Mouse (Mus musculus) CH12.LX (cell line): ENCODE data around the gene Ncbp1. TPM values are rescaled to one million over a fixed set of nuclear protein-coding genes. Genes with fewer than 3 reads are reported as not detected.
"Not testable (repeated sequence)": the region's sequence is repeated elsewhere in the genome, so short reads cannot be mapped to it uniquely, and the experiment has no call there.

Source experiments
- DNase-seq: peaks from one replicate; pipeline ENCODE4 v3.0.0-alpha.2; 2013; ENCODE audit errors: extremely low read depth
- H3K27ac ChIP-seq: 2 replicates; pipeline ENCODE4 v1.5.1; 2012; ENCODE audit warnings: low read depth, mild to moderate bottlenecking, control low read depth, moderate library complexity; ENCODE audit not compliant: insufficient read depth
- H3K27me3 ChIP-seq: replicated peaks from 2 replicates; pipeline ENCODE3; 2012; ENCODE audit warnings: inconsistent platforms
- H3K36me3 ChIP-seq, 2 experiments: replicated peaks in 1 of 2; 2 replicates each; pipeline versions ENCODE3 to v1.6.1; 2012; ENCODE audit warnings: inconsistent platforms in 1 of 2, low read length in 1 of 2, mild to moderate bottlenecking in 1 of 2, mixed read lengths in 1 of 2, moderate library complexity in 1 of 2; ENCODE audit not compliant: control insufficient read depth in 1 of 2, insufficient read depth in 1 of 2
- H3K4me1 ChIP-seq, 2 experiments: 2 replicates each; pipeline ENCODE4 v1.6.1; 2012; ENCODE audit warnings: inconsistent platforms in 1 of 2, moderate library complexity in 1 of 2; ENCODE audit not compliant: insufficient read depth in 2 of 2, control insufficient read depth in 1 of 2
- H3K4me2 ChIP-seq: 2 replicates; pipeline ENCODE4 v1.6.1; 2012; ENCODE audit warnings: low read depth, mild to moderate bottlenecking, control low read depth; ENCODE audit not compliant: poor library complexity, insufficient read depth, severe bottlenecking
- H3K4me3 ChIP-seq, 3 experiments: fragments of 150-350 bp in 1 of 3; sonication (generic) in 1 of 3; replicated peaks in 1 of 3; 2 replicates each; pipeline versions ENCODE3 to v1.5.1; 2011 to 2012; ENCODE audit warnings: low read depth in 2 of 3, low read length in 2 of 3, mild to moderate bottlenecking in 2 of 3, moderate library complexity in 2 of 3, control low read depth in 1 of 3, improper control_type of control experiment in 1 of 3, inconsistent platforms in 1 of 3, mixed read lengths in 1 of 3; ENCODE audit not compliant: poor library complexity in 1 of 3
- H3K79me2 ChIP-seq: replicated peaks from 2 replicates; pipeline ENCODE4 v1.6.1; 2012; ENCODE audit warnings: mild to moderate bottlenecking, moderate library complexity; ENCODE audit not compliant: control insufficient read depth, poor library complexity, insufficient read depth, severe bottlenecking; ENCODE audit errors: extremely low read depth
- H3K9ac ChIP-seq: 2 replicates; pipeline ENCODE4 v1.6.1; 2012; ENCODE audit warnings: low read depth, mild to moderate bottlenecking, control low read depth, moderate library complexity; ENCODE audit not compliant: insufficient read depth
- H3K9me3 ChIP-seq: replicated peaks from 2 replicates; pipeline ENCODE3; 2012; ENCODE audit warnings: low read length, inconsistent platforms, mixed read lengths
- BHLHE40 ChIP-seq: IDR thresholded peaks from 2 replicates; pipeline ENCODE4 v1.6.1; 2011; ENCODE audit warnings: mild to moderate bottlenecking, low read depth, low read length, improper control_type of control experiment
- CHD1 ChIP-seq: IDR thresholded peaks from 2 replicates; pipeline ENCODE4 v1.6.1; 2012; ENCODE audit warnings: low read depth, low read length, improper control_type of control experiment, inconsistent platforms
- CHD2 ChIP-seq: IDR thresholded peaks from 2 replicates; pipeline ENCODE4 v1.6.1; 2011; ENCODE audit warnings: low read length, improper control_type of control experiment
- CTCF ChIP-seq, 2 experiments: IDR thresholded peaks in 1 of 2; conservative IDR thresholded peaks in 1 of 2; 2 replicates each; pipeline ENCODE4 v1.5.1; 2011 to 2012; ENCODE audit warnings: low read depth in 2 of 2, low read length in 2 of 2, improper control_type of control experiment in 1 of 2, inconsistent platforms in 1 of 2, mild to moderate bottlenecking in 1 of 2, moderate library complexity in 1 of 2
- EP300 ChIP-seq: IDR thresholded peaks from 2 replicates; pipeline ENCODE4 v1.6.1; 2011; ENCODE audit warnings: low read length, improper control_type of control experiment
- GABPA ChIP-seq: IDR thresholded peaks from 2 replicates; pipeline ENCODE4 v1.6.1; 2012; ENCODE audit warnings: low read depth, low read length, improper control_type of control experiment, inconsistent platforms; ENCODE audit not compliant: insufficient replicate concordance
- JUND ChIP-seq: conservative IDR thresholded peaks from 2 replicates; pipeline ENCODE4 v1.6.1; 2011; ENCODE audit warnings: low read depth, low read length, improper control_type of control experiment
- KAT2A ChIP-seq: IDR thresholded peaks from 2 replicates; pipeline ENCODE4 v1.6.1; 2012; ENCODE audit warnings: low read length, improper control_type of control experiment, inconsistent platforms; ENCODE audit not compliant: insufficient replicate concordance
- MAZ ChIP-seq: IDR thresholded peaks from 2 replicates; pipeline ENCODE4 v1.6.1; 2012; ENCODE audit warnings: low read depth, mild to moderate bottlenecking, inconsistent platforms, low read length, improper control_type of control experiment, moderate library complexity
- MYC ChIP-seq: IDR thresholded peaks from 2 replicates; pipeline ENCODE4 v1.6.1; 2011; ENCODE audit warnings: low read depth, mild to moderate bottlenecking, improper control_type of control experiment, low read length
- NRF1 ChIP-seq: IDR thresholded peaks from 2 replicates; pipeline ENCODE4 v1.6.1; 2014; ENCODE audit warnings: low read depth, mild to moderate bottlenecking, inconsistent platforms, low read length, improper control_type of control experiment, moderate library complexity
- PAX5 ChIP-seq: IDR thresholded peaks from 2 replicates; pipeline ENCODE4 v1.6.1; 2012; ENCODE audit warnings: low read length, inconsistent platforms, mixed read lengths
- POLR2A ChIP-seq: IDR thresholded peaks from 2 replicates; pipeline ENCODE4 v1.6.1; 2011; ENCODE audit warnings: low read depth, mild to moderate bottlenecking, improper control_type of control experiment, low read length
- POLR2AphosphoS2 ChIP-seq: IDR thresholded peaks from 2 replicates; pipeline ENCODE4 v1.6.1; 2011; ENCODE audit warnings: low read depth, low read length, improper control_type of control experiment
- RAD21 ChIP-seq: IDR thresholded peaks from 2 replicates; pipeline ENCODE4 v1.6.1; 2011; ENCODE audit warnings: low read depth, mild to moderate bottlenecking, low read length, improper control_type of control experiment, moderate library complexity
- RCOR1 ChIP-seq: conservative IDR thresholded peaks from 2 replicates; pipeline ENCODE4 v1.6.1; 2012; ENCODE audit warnings: low read depth, mild to moderate bottlenecking, inconsistent platforms, low read length, improper control_type of control experiment
- SIN3A ChIP-seq: IDR thresholded peaks from 2 replicates; pipeline ENCODE4 v1.6.1; 2012; ENCODE audit warnings: low read length, improper control_type of control experiment, inconsistent platforms
- SMC3 ChIP-seq: IDR thresholded peaks from 2 replicates; pipeline ENCODE4 v1.6.1; 2011; ENCODE audit warnings: low read depth, low read length, improper control_type of control experiment
- TBP ChIP-seq: conservative IDR thresholded peaks from 2 replicates; pipeline ENCODE4 v1.6.1; 2011; ENCODE audit warnings: low read depth, low read length, improper control_type of control experiment
- TCF12 ChIP-seq: IDR thresholded peaks from 2 replicates; pipeline ENCODE4 v1.6.1; 2014; ENCODE audit warnings: low read depth, mild to moderate bottlenecking, inconsistent platforms, low read length, improper control_type of control experiment
- UBTF ChIP-seq: IDR thresholded peaks from 2 replicates; pipeline ENCODE4 v1.6.1; 2012; ENCODE audit warnings: low read depth, mild to moderate bottlenecking, inconsistent platforms, low read length, improper control_type of control experiment, moderate library complexity
- USF1 ChIP-seq: IDR thresholded peaks from 2 replicates; pipeline ENCODE4 v1.6.1; 2014; ENCODE audit warnings: low read depth, mild to moderate bottlenecking, inconsistent platforms, low read length, improper control_type of control experiment
- USF2 ChIP-seq: conservative IDR thresholded peaks from 2 replicates; pipeline ENCODE4 v1.6.1; 2011; ENCODE audit warnings: low read depth, low read length, improper control_type of control experiment
- ZC3H11A ChIP-seq: IDR thresholded peaks from 2 replicates; pipeline ENCODE4 v1.6.1; 2012; ENCODE audit warnings: low read depth, mild to moderate bottlenecking, inconsistent platforms, low read length, improper control_type of control experiment
- ZMIZ1 ChIP-seq: IDR thresholded peaks from 2 replicates; pipeline ENCODE4 v1.6.1; 2012; ENCODE audit warnings: low read depth, mild to moderate bottlenecking, inconsistent platforms, low read length, improper control_type of control experiment
- dilution Hi-C: fragments of 300-500 bp; cut with MboI; formaldehyde crosslinking; loops from 2 replicates; pipeline ENCODE4 v1.14.3; 2020; ENCODE audit warnings: low sequenced_read_pairs; ENCODE audit not compliant: extremely low pct_unique_long_range_greater_than_20kb, extremely low pct_ligation_motif_present
- in situ Hi-C: fragments of 300-500 bp; cut with MboI; formaldehyde crosslinking; loops from 3 replicates; pipeline ENCODE4 v1.14.3; 2019; ENCODE audit warnings: low sequenced_read_pairs, low pct_ligation_motif_present, low pct_unique_long_range_greater_than_20kb, mixed read lengths
- polyA plus RNA-seq: library from polyadenylated mRNA; unstranded; fragments of >175 nt; gene quantifications from 2 replicates; pipeline ENCODE4 v1.2.1, GENCODE M21; 2012; ENCODE audit warnings: low read depth; ENCODE audit not compliant: insufficient read length
- total RNA-seq, 2 experiments: library from RNA; depleted of rRNA; stranded (reverse); fragments of 300-350 nt in 1 of 2; fragments of >200 nt in 1 of 2; gene quantifications; 2 replicates each; pipeline ENCODE4 v1.2.3; 2012 to 2014

The Ncbp1 gene
- total and polyA plus RNA-seq, 3 experiments, result 64.7 to 121 (median 88.2) TPM

GRCm38 (mm10) chr4:46186466-46186865 is 48.1 kb downstream of the Ncbp1 start:
- H3K9me3 ChIP-seq, result no peaks in the 10 kb centered on the region
- H3K36me3 ChIP-seq, result peaks cover 62 to 92% of the 10 kb centered on the region in 2 experiments
- no peaks in the 10 kb centered on the region for H3K27me3 ChIP-seq
- H3K79me2 ChIP-seq, result no peaks in the 10 kb centered on the region
- dilution Hi-C loops (no loop called here), in situ Hi-C loops (no loop called here)
- H3K9ac ChIP-seq, result no peak overlapping the region
- H3K27ac ChIP-seq, result no peak overlapping the region
- peak; percentile 29 for DNase-seq
- peaks cover 0 to 4% of the 10 kb centered on the region in 2 experiments; a peak in 1 of 4 replicates for H3K4me1 ChIP-seq
- TF ChIP-seq UBTF, result no peak
- TF ChIP-seq SMC3, result no peak
- TF ChIP-seq TCF12, result no peak
- TF ChIP-seq POLR2AphosphoS2, result no peak
- no peak for TF ChIP-seq PAX5
- no peak for TF ChIP-seq BHLHE40
- TF ChIP-seq POLR2A, result no peak
- no peak for TF ChIP-seq KAT2A
- no peak for TF ChIP-seq JUND
- no peak for TF ChIP-seq GABPA
- TF ChIP-seq, all 38 proteins: peak for 0
- Histone ChIP-seq H3K4me3 (no peak overlapping the region), H3K4me2 (no peak overlapping the region)

- H3K27ac ChIP-seq, H3K4me2 ChIP-seq, in situ Hi-C loops, H3K9me3 ChIP-seq, H3K27me3 ChIP-seq, H3K79me2 ChIP-seq, H3K4me3 ChIP-seq, H3K9ac ChIP-seq, DNase-seq, dilution Hi-C loops: not testable (repeated sequence)
- Histone ChIP-seq H3K4me1 (peaks cover 4 to 26% of the 10 kb centered on the region in 2 experiments; a peak in 3 of 4 replicates), H3K36me3 (peaks cover 30 to 48% of the 10 kb centered on the region in 2 experiments)
- TF ChIP-seq CTCF (conservative IDR thresholded peaks at IDR 0.05 in 1 of 2, IDR thresholded peaks at IDR 0.05 in 1 of 2; ENCODE audit: low read depth in 2 of 2, low read length in 2 of 2), result peak in 1 of 2 experiments; percentile 24; a peak in 1 of 4 replicates
These were observed 53.6 kb downstream of the Ncbp1 start for GRCm38 (mm10) chr4:46192011-46192410.

- Histone ChIP-seq H3K9ac (peak within 1 kb of the TSS; percentile 66), H3K9me3 (no peaks in the 10 kb centered on the region), H3K4me3 (peak within 1 kb of the TSS; percentile 77 to 98 (median 84)), H3K36me3 (peaks cover 4 to 12% of the 10 kb centered on the region in 2 experiments), H3K4me1 (peaks cover 4 to 30% of the 10 kb centered on the region in 2 experiments; a peak in 3 of 4 replicates), H3K27ac (peak within 1 kb of the TSS; percentile 59), H3K27me3 (peaks cover 3% of the 10 kb centered on the region), H3K79me2 (no peaks in the 10 kb centered on the region), H3K4me2 (peak within 1 kb of the TSS; percentile 70)
- peak; percentile 98 for DNase-seq
- in situ Hi-C loops (no loop called here), dilution Hi-C loops (no loop called here)
- no peak for TF ChIP-seq USF1
- TF ChIP-seq POLR2AphosphoS2, result peak; percentile 71; the same call in 1 of the 2 replicates
- TF ChIP-seq USF2, result no peak
- TF ChIP-seq CHD2, result no peak
- no peak; the same call in 1 of the 2 replicates for TF ChIP-seq BHLHE40
- peak; percentile 86 for TF ChIP-seq POLR2A
- TF ChIP-seq GABPA, result no peak
- peak; percentile 98 for TF ChIP-seq NRF1
- TF ChIP-seq RCOR1, result no peak
- no peak for TF ChIP-seq RAD21
- peak; percentile 73 for TF ChIP-seq SIN3A
- TF ChIP-seq MAZ, result no peak
- TF ChIP-seq TBP, result 0 out of 2 replicates have a peak, but pooled peaks have one; percentile 60
- no peak for TF ChIP-seq ZMIZ1
- no peak for TF ChIP-seq CHD1
- no peak for TF ChIP-seq SMC3
- 0 out of 2 replicates have a peak, but pooled peaks have one; percentile 13 for TF ChIP-seq MYC
- no peak for TF ChIP-seq ZC3H11A
- TF ChIP-seq EP300, result no peak
These were observed 57.5 kb downstream of the Ncbp1 start, which contains the start of gene Xpa for GRCm38 (mm10) chr4:46195781-46196487. Gene Xpa, minus strand, starts transcription at chr4:46196311.
